Mouse (Mus musculus) CH12.LX (cell line): ENCODE data around the gene Zdhhc18. TPM values are rescaled to one million over a fixed set of nuclear protein-coding genes. Genes with fewer than 3 reads are reported as not detected.

Source experiments
- DNase-seq: peaks from one replicate; pipeline ENCODE4 v3.0.0-alpha.2; 2013; ENCODE audit errors: extremely low read depth
- H3K27ac ChIP-seq: 2 replicates; pipeline ENCODE4 v1.5.1; 2012; ENCODE audit warnings: low read depth, mild to moderate bottlenecking, control low read depth, moderate library complexity; ENCODE audit not compliant: insufficient read depth
- H3K27me3 ChIP-seq: replicated peaks from 2 replicates; pipeline ENCODE3; 2012; ENCODE audit warnings: inconsistent platforms
- H3K36me3 ChIP-seq, 2 experiments: replicated peaks in 1 of 2; 2 replicates each; pipeline versions ENCODE3 to v1.6.1; 2012; ENCODE audit warnings: inconsistent platforms in 1 of 2, low read length in 1 of 2, mild to moderate bottlenecking in 1 of 2, mixed read lengths in 1 of 2, moderate library complexity in 1 of 2; ENCODE audit not compliant: control insufficient read depth in 1 of 2, insufficient read depth in 1 of 2
- H3K4me1 ChIP-seq, 2 experiments: 2 replicates each; pipeline ENCODE4 v1.6.1; 2012; ENCODE audit warnings: inconsistent platforms in 1 of 2, moderate library complexity in 1 of 2; ENCODE audit not compliant: insufficient read depth in 2 of 2, control insufficient read depth in 1 of 2
- H3K4me2 ChIP-seq: 2 replicates; pipeline ENCODE4 v1.6.1; 2012; ENCODE audit warnings: low read depth, mild to moderate bottlenecking, control low read depth; ENCODE audit not compliant: poor library complexity, insufficient read depth, severe bottlenecking
- H3K4me3 ChIP-seq, 3 experiments: fragments of 150-350 bp in 1 of 3; sonication (generic) in 1 of 3; replicated peaks in 1 of 3; 2 replicates each; pipeline versions ENCODE3 to v1.5.1; 2011 to 2012; ENCODE audit warnings: low read depth in 2 of 3, low read length in 2 of 3, mild to moderate bottlenecking in 2 of 3, moderate library complexity in 2 of 3, control low read depth in 1 of 3, improper control_type of control experiment in 1 of 3, inconsistent platforms in 1 of 3, mixed read lengths in 1 of 3; ENCODE audit not compliant: poor library complexity in 1 of 3
- H3K79me2 ChIP-seq: replicated peaks from 2 replicates; pipeline ENCODE4 v1.6.1; 2012; ENCODE audit warnings: mild to moderate bottlenecking, moderate library complexity; ENCODE audit not compliant: control insufficient read depth, poor library complexity, insufficient read depth, severe bottlenecking; ENCODE audit errors: extremely low read depth
- H3K9ac ChIP-seq: 2 replicates; pipeline ENCODE4 v1.6.1; 2012; ENCODE audit warnings: low read depth, mild to moderate bottlenecking, control low read depth, moderate library complexity; ENCODE audit not compliant: insufficient read depth
- H3K9me3 ChIP-seq: replicated peaks from 2 replicates; pipeline ENCODE3; 2012; ENCODE audit warnings: low read length, inconsistent platforms, mixed read lengths
- BHLHE40 ChIP-seq: IDR thresholded peaks from 2 replicates; pipeline ENCODE4 v1.6.1; 2011; ENCODE audit warnings: mild to moderate bottlenecking, low read depth, low read length, improper control_type of control experiment
- CHD1 ChIP-seq: IDR thresholded peaks from 2 replicates; pipeline ENCODE4 v1.6.1; 2012; ENCODE audit warnings: low read depth, low read length, improper control_type of control experiment, inconsistent platforms
- CHD2 ChIP-seq: IDR thresholded peaks from 2 replicates; pipeline ENCODE4 v1.6.1; 2011; ENCODE audit warnings: low read length, improper control_type of control experiment
- CTCF ChIP-seq, 2 experiments: IDR thresholded peaks in 1 of 2; conservative IDR thresholded peaks in 1 of 2; 2 replicates each; pipeline ENCODE4 v1.5.1; 2011 to 2012; ENCODE audit warnings: low read depth in 2 of 2, low read length in 2 of 2, improper control_type of control experiment in 1 of 2, inconsistent platforms in 1 of 2, mild to moderate bottlenecking in 1 of 2, moderate library complexity in 1 of 2
- EP300 ChIP-seq: IDR thresholded peaks from 2 replicates; pipeline ENCODE4 v1.6.1; 2011; ENCODE audit warnings: low read length, improper control_type of control experiment
- ETS1 ChIP-seq: conservative IDR thresholded peaks from 2 replicates; pipeline ENCODE4 v1.6.1; 2012; ENCODE audit warnings: low read depth, mild to moderate bottlenecking, inconsistent platforms, low read length, improper control_type of control experiment, moderate library complexity
- HCFC1 ChIP-seq: IDR thresholded peaks from 2 replicates; pipeline ENCODE4 v1.6.1; 2012; ENCODE audit warnings: low read depth, mild to moderate bottlenecking, inconsistent platforms, low read length, improper control_type of control experiment
- IRF4 ChIP-seq: IDR thresholded peaks from 2 replicates; pipeline ENCODE4 v1.6.1; 2014; ENCODE audit warnings: low read depth, mild to moderate bottlenecking, inconsistent platforms, low read length, improper control_type of control experiment
- KAT2A ChIP-seq: IDR thresholded peaks from 2 replicates; pipeline ENCODE4 v1.6.1; 2012; ENCODE audit warnings: low read length, improper control_type of control experiment, inconsistent platforms; ENCODE audit not compliant: insufficient replicate concordance
- MAFK ChIP-seq: IDR thresholded peaks from 2 replicates; pipeline ENCODE4 v1.6.1; 2011; ENCODE audit warnings: low read length, improper control_type of control experiment; ENCODE audit not compliant: insufficient replicate concordance
- MAZ ChIP-seq: IDR thresholded peaks from 2 replicates; pipeline ENCODE4 v1.6.1; 2012; ENCODE audit warnings: low read depth, mild to moderate bottlenecking, inconsistent platforms, low read length, improper control_type of control experiment, moderate library complexity
- NELFE ChIP-seq: IDR thresholded peaks from 2 replicates; pipeline ENCODE4 v1.6.1; 2011; ENCODE audit warnings: low read depth, low read length, improper control_type of control experiment
- NRF1 ChIP-seq: IDR thresholded peaks from 2 replicates; pipeline ENCODE4 v1.6.1; 2014; ENCODE audit warnings: low read depth, mild to moderate bottlenecking, inconsistent platforms, low read length, improper control_type of control experiment, moderate library complexity
- PAX5 ChIP-seq: IDR thresholded peaks from 2 replicates; pipeline ENCODE4 v1.6.1; 2012; ENCODE audit warnings: low read length, inconsistent platforms, mixed read lengths
- SIN3A ChIP-seq: IDR thresholded peaks from 2 replicates; pipeline ENCODE4 v1.6.1; 2012; ENCODE audit warnings: low read length, improper control_type of control experiment, inconsistent platforms
- SMC3 ChIP-seq: IDR thresholded peaks from 2 replicates; pipeline ENCODE4 v1.6.1; 2011; ENCODE audit warnings: low read depth, low read length, improper control_type of control experiment
- TBP ChIP-seq: conservative IDR thresholded peaks from 2 replicates; pipeline ENCODE4 v1.6.1; 2011; ENCODE audit warnings: low read depth, low read length, improper control_type of control experiment
- UBTF ChIP-seq: IDR thresholded peaks from 2 replicates; pipeline ENCODE4 v1.6.1; 2012; ENCODE audit warnings: low read depth, mild to moderate bottlenecking, inconsistent platforms, low read length, improper control_type of control experiment, moderate library complexity
- USF1 ChIP-seq: IDR thresholded peaks from 2 replicates; pipeline ENCODE4 v1.6.1; 2014; ENCODE audit warnings: low read depth, mild to moderate bottlenecking, inconsistent platforms, low read length, improper control_type of control experiment
- ZKSCAN1 ChIP-seq: IDR thresholded peaks from 2 replicates; pipeline ENCODE4 v1.6.1; 2012; ENCODE audit warnings: low read depth, inconsistent platforms, low read length, improper control_type of control experiment, borderline replicate concordance
- dilution Hi-C: fragments of 300-500 bp; cut with MboI; formaldehyde crosslinking; loops from 2 replicates; pipeline ENCODE4 v1.14.3; 2020; ENCODE audit warnings: low sequenced_read_pairs; ENCODE audit not compliant: extremely low pct_unique_long_range_greater_than_20kb, extremely low pct_ligation_motif_present
- in situ Hi-C: fragments of 300-500 bp; cut with MboI; formaldehyde crosslinking; loops from 3 replicates; pipeline ENCODE4 v1.14.3; 2019; ENCODE audit warnings: low sequenced_read_pairs, low pct_ligation_motif_present, low pct_unique_long_range_greater_than_20kb, mixed read lengths
- polyA plus RNA-seq: library from polyadenylated mRNA; unstranded; fragments of >175 nt; gene quantifications from 2 replicates; pipeline ENCODE4 v1.2.1, GENCODE M21; 2012; ENCODE audit warnings: low read depth; ENCODE audit not compliant: insufficient read length
- total RNA-seq, 2 experiments: library from RNA; depleted of rRNA; stranded (reverse); fragments of 300-350 nt in 1 of 2; fragments of >200 nt in 1 of 2; gene quantifications; 2 replicates each; pipeline ENCODE4 v1.2.3; 2012 to 2014

Gene Zdhhc18
- total and polyA plus RNA-seq, 3 experiments: 15.9 to 31.0 (median 24.3) TPM

DNA sequence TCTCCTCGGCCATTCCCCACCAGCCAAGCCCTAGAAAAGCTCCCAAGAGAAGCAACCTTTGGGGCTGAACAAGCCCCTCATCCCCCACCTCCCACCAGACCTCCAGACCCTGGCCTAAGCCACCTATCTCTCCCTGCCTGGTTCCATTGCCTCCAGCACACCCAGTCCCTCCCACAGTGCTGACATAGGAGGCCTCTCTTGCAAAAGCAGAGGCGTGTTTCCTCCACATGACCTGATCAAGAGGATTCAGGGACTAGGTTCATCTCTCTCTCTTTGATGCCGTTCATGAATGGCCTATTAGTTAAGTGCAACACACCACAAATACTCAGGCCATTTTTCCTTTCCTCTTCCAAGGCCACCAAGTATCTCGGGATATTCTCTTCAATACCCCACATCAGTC is 90.1 kb downstream of the Zdhhc18 start:
- Histone ChIP-seq H3K36me3 (no peaks in the 10 kb centered on the region), H3K9me3 (peaks cover 5% of the 10 kb centered on the region), H3K27me3 (peaks cover 21% of the 10 kb centered on the region), H3K27ac (no peak overlapping the region), H3K4me1 (peaks cover 0 to 10% of the 10 kb centered on the region in 2 experiments; a peak in 2 of 4 replicates), H3K79me2 (no peaks in the 10 kb centered on the region), H3K4me3 (no peak overlapping the region), H3K9ac (no peak overlapping the region), H3K4me2 (no peak overlapping the region)
- no peak for TF ChIP-seq MAFK
- TF ChIP-seq ZKSCAN1: no peak
- no peak for DNase-seq
- in situ Hi-C loops (no loop called here), dilution Hi-C loops (no loop called here)

DNA sequence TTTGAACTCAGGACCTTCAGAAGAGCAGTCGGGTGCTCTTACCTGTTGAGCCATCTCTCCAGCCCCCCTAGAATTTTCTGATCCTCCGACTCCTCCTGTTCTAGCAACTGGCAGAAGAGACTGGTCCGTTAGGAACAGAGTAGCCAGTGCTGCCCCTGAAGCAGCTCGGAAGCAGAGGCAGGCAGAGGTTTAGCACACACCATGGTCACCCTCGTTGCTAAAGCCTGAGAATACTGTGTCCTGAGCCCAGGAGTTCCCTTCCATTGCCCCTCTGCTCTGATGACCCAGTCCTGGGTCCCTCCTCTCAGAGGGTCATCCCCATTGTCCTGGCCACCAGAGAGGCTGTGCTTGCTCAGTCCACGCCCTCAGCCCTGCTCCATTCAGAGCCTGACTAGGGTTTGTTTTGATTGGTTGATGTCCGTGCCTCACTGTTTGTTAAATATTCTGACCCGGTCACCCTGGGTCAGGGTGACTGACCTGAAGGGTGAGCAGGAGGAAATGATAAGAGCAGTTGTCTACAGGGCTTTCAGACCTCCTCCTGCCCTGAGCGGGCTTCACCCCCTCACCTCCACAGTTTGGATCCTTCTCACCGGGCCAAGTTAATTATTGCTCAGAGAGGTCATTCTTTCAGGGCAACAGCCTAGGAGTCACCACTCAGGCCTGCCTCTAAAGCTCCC is 92.8 kb downstream of the Zdhhc18 start:
- peaks cover 21% of the 10 kb centered on the region for H3K27me3 ChIP-seq
- in situ Hi-C loops: no loop called here
- dilution Hi-C loops: no loop called here
- H3K4me1 ChIP-seq: peaks cover 9 to 10% of the 10 kb centered on the region in 2 experiments
- H3K9ac ChIP-seq: no peak overlapping the region
- no peak overlapping the region for H3K4me2 ChIP-seq
- H3K79me2 ChIP-seq: no peaks in the 10 kb centered on the region
- no peak overlapping the region for H3K4me3 ChIP-seq
- no peaks in the 10 kb centered on the region for H3K9me3 ChIP-seq
- no peaks in the 10 kb centered on the region for H3K36me3 ChIP-seq
- DNase-seq: no peak
- no peak for TF ChIP-seq ETS1
- TF ChIP-seq EP300: no peak
- no peak for TF ChIP-seq CHD1
- TF ChIP-seq UBTF: no peak
- no peak for TF ChIP-seq MAZ
- no peak for TF ChIP-seq CHD2
- no peak for TF ChIP-seq USF1
- TF ChIP-seq PAX5: no peak
- TF ChIP-seq SMC3: no peak
- TF ChIP-seq TBP: no peak
- TF ChIP-seq NRF1: no peak
- no peak for TF ChIP-seq HCFC1
- no peak for TF ChIP-seq SIN3A
- no peak for TF ChIP-seq MAFK
- no peak for TF ChIP-seq BHLHE40
- TF ChIP-seq KAT2A: no peak
- TF ChIP-seq CTCF (conservative IDR thresholded peaks at IDR 0.05 in 1 of 2, IDR thresholded peaks at IDR 0.05 in 1 of 2; ENCODE audit: low read depth in 2 of 2, low read length in 2 of 2): no peak
- no peak for TF ChIP-seq IRF4
- no peak for TF ChIP-seq NELFE
- TF ChIP-seq, all 38 proteins: peak for 0
- no peak overlapping the region for H3K27ac ChIP-seq

Other genes with a start within 250 kb of the Zdhhc18 start
- gene Tent5b, start 170.0 kb downstream of the Zdhhc18 start, total RNA-seq (2012; rRNA removed): 0.13 TPM in 1 of 2 replicates, not detected in the other
- not detected in 2 replicates for gene Tent5b, start 170.0 kb downstream of the Zdhhc18 start, total RNA-seq (2014; rRNA removed)
- not detected in 2 replicates for gene Tent5b, start 170.0 kb downstream of the Zdhhc18 start, polyA plus RNA-seq
- gene Trnp1, start 151.6 kb downstream of the Zdhhc18 start, total RNA-seq (2012; rRNA removed): not detected in 2 replicates
- gene Trnp1, start 151.6 kb downstream of the Zdhhc18 start, total RNA-seq (2014; rRNA removed): not detected in 2 replicates
- not detected in 2 replicates for gene Trnp1, start 151.6 kb downstream of the Zdhhc18 start, polyA plus RNA-seq
- not detected in 2 replicates for gene Kdf1, start 131.2 kb downstream of the Zdhhc18 start, total RNA-seq (2012; rRNA removed)
- not detected in 2 replicates for gene Kdf1, start 131.2 kb downstream of the Zdhhc18 start, total RNA-seq (2014; rRNA removed)
- gene Kdf1, start 131.2 kb downstream of the Zdhhc18 start, polyA plus RNA-seq: not detected in 2 replicates
- gene Nudc, start 104.2 kb downstream of the Zdhhc18 start, total RNA-seq (2012; rRNA removed): 408 and 453 TPM in 2 replicates
- gene Nudc, start 104.2 kb downstream of the Zdhhc18 start, total RNA-seq (2014; rRNA removed): 199 and 206 TPM in 2 replicates
- gene Nudc, start 104.2 kb downstream of the Zdhhc18 start, polyA plus RNA-seq: 718 and 764 TPM in 2 replicates
- gene Nr0b2, start 96.8 kb downstream of the Zdhhc18 start, total RNA-seq (2012; rRNA removed): not detected in 2 replicates
- gene Nr0b2, start 96.8 kb downstream of the Zdhhc18 start, total RNA-seq (2014; rRNA removed): not detected in 2 replicates
- not detected in 2 replicates for gene Nr0b2, start 96.8 kb downstream of the Zdhhc18 start, polyA plus RNA-seq
- gene Gpatch3, start 75.4 kb downstream of the Zdhhc18 start, total RNA-seq (2012; rRNA removed): 10.8 and 15.7 TPM in 2 replicates
- 7.2 and 9.7 TPM in 2 replicates for gene Gpatch3, start 75.4 kb downstream of the Zdhhc18 start, total RNA-seq (2014; rRNA removed)
- 20.9 and 26.1 TPM in 2 replicates for gene Gpatch3, start 75.4 kb downstream of the Zdhhc18 start, polyA plus RNA-seq
- 36.2 and 37.4 TPM in 2 replicates for gene Gpn2, start 65.8 kb downstream of the Zdhhc18 start, total RNA-seq (2012; rRNA removed)
- gene Gpn2, start 65.8 kb downstream of the Zdhhc18 start, total RNA-seq (2014; rRNA removed): 30.0 and 35.9 TPM in 2 replicates
- 34.1 and 36.8 TPM in 2 replicates for gene Gpn2, start 65.8 kb downstream of the Zdhhc18 start, polyA plus RNA-seq
- 0.97 and 1.0 TPM in 2 replicates for gene Sfn, start 48.0 kb downstream of the Zdhhc18 start, total RNA-seq (2012; rRNA removed)
- gene Sfn, start 48.0 kb downstream of the Zdhhc18 start, total RNA-seq (2014; rRNA removed): 0.61 and 1.1 TPM in 2 replicates
- 2.0 and 2.8 TPM in 2 replicates for gene Sfn, start 48.0 kb downstream of the Zdhhc18 start, polyA plus RNA-seq
- 3.7 and 4.3 TPM in 2 replicates for gene Pigv, start 22.5 kb upstream of the Zdhhc18 start, total RNA-seq (2012; rRNA removed)
- gene Pigv, start 22.5 kb upstream of the Zdhhc18 start, total RNA-seq (2014; rRNA removed): 3.6 and 5.0 TPM in 2 replicates
- gene Pigv, start 22.5 kb upstream of the Zdhhc18 start, polyA plus RNA-seq: 2.9 and 4.0 TPM in 2 replicates
- 17.9 and 19.1 TPM in 2 replicates for gene Arid1a, start 106.6 kb upstream of the Zdhhc18 start, total RNA-seq (2012; rRNA removed)
- 4.7 and 6.4 TPM in 2 replicates for gene Arid1a, start 106.6 kb upstream of the Zdhhc18 start, total RNA-seq (2014; rRNA removed)
- gene Arid1a, start 106.6 kb upstream of the Zdhhc18 start, polyA plus RNA-seq: 36.3 and 47.1 TPM in 2 replicates
- 118 and 130 TPM in 2 replicates for gene Rps6ka1, start 237.6 kb upstream of the Zdhhc18 start, total RNA-seq (2012; rRNA removed)
- gene Rps6ka1, start 237.6 kb upstream of the Zdhhc18 start, total RNA-seq (2014; rRNA removed): 70.4 and 72.5 TPM in 2 replicates
- gene Rps6ka1, start 237.6 kb upstream of the Zdhhc18 start, polyA plus RNA-seq: 113 and 123 TPM in 2 replicates